Mouse (Mus musculus) granulocyte monocyte progenitor cell, adult 5-6 weeks (primary cell): Measurements from ENCODE around the gene Selenop. TPM values are rescaled to one million over a fixed set of nuclear protein-coding genes. Genes with fewer than 3 reads are reported as not detected.
"Not testable (repeated sequence)": the region's sequence is repeated elsewhere in the genome, so short reads cannot be mapped to it uniquely, and the experiment has no call there.

Experiments
- ATAC-seq: replicated peaks from 2 replicates; pipeline ENCODE4 v1.8.0; 2016; ENCODE audit warnings: mild to moderate bottlenecking, moderate TSS enrichment, inconsistent platforms; ENCODE audit not compliant: poor library complexity, severe bottlenecking
- total RNA-seq, 2 experiments: library from RNA; stranded (forward) in 1 of 2; stranded (reverse) in 1 of 2; fragments of 200-712, 200-1000 nt in 1 of 2; fragments of >200 nt in 1 of 2; fragmentation: Nextera tagmentation in 1 of 2; gene quantifications; 2 replicates each; pipeline ENCODE4 v1.2.3; 2014 to 2017

Gene Selenop
- total RNA-seq (2014; fragmentation: Nextera tagmentation) (90.6 and 91.2 TPM in 2 replicates), total RNA-seq (2017) (38.1 and 66.0 TPM in 2 replicates)

DNA sequence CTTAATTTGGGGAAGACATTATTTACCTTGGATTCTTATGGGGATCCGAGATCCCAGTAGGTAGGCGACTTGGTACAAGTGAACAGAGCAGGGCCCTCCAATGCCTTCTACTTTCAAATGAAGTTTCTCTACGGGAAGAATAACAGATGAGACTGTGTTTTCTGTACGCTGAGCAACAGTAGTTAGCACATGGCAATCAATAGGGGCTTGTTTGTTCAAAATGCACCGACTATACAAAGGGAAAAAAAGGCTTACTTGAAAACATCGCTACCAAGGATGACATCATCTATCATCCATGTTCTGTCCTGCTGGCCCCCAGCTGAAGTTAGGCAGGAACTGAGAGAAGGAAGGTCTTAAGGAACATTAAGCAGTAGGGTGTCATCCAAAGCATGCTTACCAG is at the start of gene Selenop:
Gene Selenop, plus strand, starts transcription at position 301 of the 400 bp plus-strand sequence.
- ATAC-seq, result no peak

DNA sequence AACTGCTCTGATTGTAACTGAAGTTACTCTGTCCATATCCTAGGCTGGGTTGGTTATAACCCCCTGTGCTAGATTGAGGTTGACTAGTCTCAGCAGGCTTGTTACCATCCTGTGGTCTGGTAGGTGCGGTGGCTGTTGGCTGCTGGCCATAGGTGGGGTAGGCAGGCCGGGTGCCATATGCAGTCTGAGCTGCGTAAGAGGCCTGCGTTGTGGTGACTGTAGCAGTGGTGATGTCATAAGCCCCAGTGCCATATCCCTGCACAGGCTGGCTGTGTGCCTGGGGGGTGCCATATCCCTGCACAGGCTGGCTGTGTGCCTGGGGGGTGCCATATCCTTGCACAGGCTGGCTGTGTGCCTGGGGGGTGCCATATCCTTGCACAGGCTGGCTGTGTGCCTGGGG is 49.7 kb upstream of the Selenop start:
- ATAC-seq, result peak; percentile 37; the same call in 1 of the 2 replicates

DNA sequence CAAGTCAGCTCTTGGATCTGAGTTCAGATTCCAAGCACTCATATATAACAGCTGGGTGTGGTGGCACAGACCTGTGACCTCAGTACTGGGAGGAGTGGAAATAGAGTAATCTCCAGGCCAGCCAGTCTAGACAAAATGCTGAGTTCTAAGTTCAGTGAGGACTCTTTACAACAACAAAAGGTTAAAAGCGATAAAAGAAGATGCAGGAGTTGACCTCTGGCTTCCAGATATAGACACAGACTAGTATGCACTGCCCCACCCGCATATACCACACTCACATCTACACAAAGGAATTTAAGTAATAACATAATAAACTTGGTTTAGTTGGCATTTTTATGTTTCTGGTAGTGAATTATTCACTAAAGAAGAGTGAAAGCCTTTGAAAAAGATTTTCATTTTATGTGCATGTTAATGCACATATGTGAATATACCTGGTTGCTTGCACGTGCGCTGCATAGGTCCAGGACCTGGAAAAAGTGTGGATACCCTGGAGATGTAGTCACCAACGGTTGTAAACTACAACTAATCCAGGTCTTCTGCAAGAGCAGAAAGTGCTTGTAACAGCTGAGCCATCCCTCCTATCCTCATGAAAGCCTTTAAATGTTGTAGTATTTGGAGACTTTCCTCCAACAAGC is 45.4 kb upstream of the Selenop start:
- ATAC-seq, result no peak

DNA sequence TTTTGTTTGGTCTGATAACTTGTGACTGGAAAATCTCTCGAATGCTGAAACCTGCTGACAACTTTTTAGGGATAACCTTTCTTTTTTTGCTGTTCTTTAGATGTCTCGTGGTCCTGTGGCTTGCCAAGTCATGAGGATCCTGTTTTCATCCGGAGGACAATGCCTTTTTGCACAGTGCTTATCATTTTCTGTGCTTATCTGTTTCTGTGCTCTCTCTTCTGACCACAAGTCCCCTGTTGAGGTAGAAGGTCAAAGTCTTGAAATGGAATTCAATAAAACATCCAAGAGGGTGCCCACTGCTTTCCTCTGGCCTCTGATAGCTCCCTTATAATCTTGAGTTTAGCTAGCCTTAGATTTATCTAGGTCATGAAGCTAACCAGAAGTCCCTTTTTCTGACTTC is 41.8 kb upstream of the Selenop start:
- no peak for ATAC-seq

DNA sequence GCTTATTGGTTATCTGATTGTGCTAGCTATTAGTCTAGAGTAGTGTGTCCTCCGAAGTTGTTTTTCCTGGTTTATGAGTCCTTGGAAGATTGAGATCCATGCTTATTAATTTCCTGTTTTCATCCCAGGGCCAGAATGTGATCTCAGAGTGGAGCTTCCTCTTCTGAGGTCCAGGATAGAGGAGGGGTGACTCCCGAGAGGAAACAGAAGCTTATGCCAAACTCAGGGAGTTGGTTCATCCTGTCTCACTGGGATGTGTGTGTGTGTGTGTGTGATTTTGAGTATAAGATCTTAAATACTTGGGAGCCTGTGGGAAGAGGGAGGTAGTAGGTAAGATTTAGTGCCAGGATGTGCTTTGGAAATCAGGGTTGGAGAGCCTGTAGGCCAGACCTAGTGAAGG is 40.2 kb upstream of the Selenop start:
- peak; percentile 45 for ATAC-seq

DNA sequence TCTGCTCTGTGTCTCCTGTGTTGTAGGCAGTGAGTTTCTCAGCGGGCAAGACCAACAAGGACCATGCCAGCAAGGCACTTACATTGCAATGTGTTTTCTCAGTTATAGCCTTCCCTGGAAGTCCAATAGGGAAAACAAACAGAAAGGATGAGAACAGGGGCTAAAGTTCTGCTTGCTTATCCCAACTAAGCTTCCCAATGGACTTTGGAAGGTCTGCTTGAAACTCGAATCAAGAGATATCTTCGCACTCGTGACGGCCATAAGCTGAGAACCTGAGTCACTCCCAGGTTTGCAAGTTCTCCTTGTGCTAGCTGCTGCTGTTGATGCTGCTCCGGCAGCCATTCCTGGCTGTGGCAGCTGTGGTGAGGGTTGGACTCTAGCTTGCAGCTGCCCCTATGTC is 39.4 kb upstream of the Selenop start:
- no peak for ATAC-seq

DNA sequence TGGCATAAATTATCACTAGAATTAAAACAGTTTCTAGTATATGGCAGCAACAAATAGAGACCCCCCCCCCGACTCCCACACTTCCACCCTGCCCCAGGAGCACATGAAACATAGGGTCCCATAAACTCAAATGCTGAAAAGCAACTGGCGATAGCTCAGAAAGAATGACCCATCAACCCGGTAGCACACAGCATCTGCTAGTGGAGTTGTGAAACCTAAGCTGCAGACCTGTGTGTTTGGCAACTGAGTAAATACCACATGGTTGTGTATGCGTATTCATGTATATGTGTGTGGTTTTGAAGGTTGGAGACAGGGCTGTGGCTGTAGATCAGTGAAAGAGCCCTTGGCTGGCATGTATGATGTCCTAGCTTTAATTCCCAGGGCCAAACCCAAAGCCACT is 37.3 kb upstream of the Selenop start:
- ATAC-seq, result peak; percentile 65

DNA sequence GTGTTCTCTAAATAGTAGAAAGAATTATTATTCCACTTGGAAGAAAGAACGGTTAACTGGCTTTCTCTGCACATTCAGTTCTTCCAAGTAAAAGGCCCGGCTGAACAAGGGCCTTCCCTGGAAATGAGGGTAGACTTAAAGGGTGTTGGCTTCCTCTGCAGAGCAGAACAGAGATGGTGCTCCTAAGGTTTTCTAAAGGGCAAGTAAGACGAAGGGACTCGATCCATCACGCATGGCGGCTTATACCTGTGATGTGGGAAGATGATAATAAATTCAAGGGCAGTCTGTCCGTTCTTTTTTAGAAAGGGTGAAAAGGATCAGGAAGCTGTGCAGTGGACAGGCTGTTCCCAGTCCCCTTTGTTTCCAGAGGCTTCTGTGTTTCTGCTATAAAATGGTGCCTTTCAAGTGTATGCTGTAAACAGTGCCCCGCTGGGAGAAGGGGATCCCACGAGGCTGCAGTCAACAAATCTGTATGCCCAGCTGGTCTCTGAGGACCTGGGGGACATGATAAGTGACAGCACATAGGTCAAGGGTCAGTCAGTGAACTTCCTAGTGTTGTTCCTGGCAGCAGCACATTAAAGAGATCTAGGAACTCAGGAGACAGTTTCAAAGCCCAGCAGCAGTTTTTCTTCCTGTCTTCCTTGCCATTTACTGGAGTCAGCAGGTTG is 36.0 kb upstream of the Selenop start:
- no peak for ATAC-seq

DNA sequence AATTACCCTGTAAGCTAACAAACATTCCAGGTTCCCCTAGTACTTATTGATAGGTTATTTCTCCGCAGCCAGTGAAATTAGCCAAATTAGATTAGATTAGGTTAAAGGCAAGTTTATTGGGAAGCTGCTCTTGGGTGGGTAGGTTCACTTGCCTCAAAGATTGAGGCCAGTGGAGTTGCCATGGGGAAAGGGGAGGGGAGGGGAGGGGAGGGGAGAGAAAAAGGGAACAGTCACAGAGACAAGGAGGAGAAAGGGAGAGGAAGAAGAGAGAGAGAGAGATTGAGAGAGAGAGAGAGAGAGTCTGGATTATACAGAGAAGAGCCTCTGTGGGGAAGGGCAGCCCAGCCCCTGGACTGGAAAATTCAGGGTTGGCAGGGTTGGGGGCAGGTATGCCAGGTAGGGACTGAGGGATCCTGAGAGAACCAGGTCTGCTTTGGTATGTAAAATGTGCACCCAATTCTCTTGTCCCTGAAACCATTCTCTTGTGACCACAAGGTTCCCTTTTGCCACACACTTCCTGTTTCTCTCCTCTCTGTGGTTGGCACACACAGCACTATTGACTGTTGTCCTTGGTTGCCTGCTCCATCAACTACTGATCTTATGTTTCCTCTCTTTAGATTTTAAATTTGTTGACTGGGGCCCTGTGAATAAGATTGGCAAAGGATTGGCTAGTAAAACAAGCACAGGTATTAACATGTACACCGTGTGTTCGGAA is 34.4 kb upstream of the Selenop start:
- ATAC-seq, result peak; percentile 93

DNA sequence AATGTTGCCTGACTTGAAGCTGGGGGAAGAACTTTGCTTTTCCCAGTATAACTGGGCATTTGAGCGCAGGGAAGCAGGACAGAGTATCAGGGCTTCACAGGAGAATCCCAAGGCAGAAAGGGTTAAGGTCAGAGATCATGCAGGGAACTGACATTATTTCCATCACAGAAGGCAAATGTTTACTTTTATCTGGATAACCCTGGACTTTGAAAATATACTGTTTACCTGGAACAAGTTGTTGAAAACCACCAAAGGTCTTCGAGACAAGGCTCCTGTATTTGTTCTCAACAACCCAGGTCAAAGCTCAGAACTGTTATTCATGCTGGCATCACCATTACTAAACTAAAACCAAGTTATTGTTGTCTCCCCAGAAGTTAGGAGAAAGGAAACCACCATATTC is 32.0 kb upstream of the Selenop start:
- ATAC-seq, result no peak

DNA sequence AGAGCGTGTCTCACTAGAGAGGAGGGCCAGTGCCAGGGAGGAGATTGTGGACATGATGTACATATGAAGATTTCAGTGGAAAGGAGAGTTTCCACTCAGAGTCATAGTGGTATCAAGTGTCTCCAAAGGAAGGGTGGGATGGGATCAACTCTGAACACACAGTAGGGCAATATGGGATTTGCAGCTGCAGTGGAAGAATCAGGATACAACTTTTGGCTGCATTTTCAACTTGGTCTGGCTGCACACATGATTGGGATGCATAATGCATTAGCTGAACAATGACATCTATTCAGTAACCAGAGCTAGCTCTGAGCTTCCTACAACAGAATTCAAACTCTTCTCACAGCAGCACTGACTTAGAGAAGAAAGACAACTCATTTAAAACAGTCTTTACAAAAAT is 30.4 kb upstream of the Selenop start:
- no peak for ATAC-seq

DNA sequence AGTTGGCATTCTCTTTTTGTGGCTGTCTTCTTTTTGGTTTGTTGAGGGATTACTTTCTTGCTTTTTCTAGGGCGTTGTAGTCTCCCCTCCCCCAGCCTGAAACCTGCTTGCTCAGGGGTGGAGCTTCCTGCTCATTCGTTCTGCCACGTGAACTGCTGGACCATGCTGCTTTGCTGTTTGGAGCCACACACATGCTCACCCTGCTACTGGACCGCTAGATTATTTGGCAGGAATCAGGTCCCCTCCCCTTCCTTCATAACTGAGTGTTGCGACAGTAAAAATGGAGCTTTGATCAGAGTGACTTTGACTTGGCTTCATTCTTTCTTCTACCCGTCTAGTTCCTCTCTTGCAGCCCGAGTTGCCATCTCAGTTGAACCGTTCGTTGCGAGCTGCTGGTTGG is 23.3 kb upstream of the Selenop start:
- not testable (repeated sequence) for ATAC-seq

DNA sequence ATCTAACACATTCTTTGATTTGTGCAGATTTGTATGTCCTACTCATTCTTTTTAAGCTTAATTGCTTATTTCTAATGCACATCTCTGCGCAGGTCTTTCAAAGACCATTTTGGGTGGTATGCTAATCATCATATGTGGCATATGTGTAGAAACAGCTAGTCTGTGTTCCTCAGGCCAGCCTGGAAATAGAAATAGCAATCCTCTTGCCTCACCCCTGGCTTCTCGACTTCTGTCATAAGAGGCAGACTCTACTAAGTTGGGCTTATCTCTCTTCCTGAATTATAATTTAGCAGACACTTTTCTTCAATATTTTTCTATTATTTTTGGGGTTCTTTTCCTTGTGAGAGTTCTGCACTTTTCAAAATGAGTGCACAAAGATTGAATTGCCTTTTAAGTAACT is 17.7 kb upstream of the Selenop start:
- ATAC-seq, result no peak

DNA sequence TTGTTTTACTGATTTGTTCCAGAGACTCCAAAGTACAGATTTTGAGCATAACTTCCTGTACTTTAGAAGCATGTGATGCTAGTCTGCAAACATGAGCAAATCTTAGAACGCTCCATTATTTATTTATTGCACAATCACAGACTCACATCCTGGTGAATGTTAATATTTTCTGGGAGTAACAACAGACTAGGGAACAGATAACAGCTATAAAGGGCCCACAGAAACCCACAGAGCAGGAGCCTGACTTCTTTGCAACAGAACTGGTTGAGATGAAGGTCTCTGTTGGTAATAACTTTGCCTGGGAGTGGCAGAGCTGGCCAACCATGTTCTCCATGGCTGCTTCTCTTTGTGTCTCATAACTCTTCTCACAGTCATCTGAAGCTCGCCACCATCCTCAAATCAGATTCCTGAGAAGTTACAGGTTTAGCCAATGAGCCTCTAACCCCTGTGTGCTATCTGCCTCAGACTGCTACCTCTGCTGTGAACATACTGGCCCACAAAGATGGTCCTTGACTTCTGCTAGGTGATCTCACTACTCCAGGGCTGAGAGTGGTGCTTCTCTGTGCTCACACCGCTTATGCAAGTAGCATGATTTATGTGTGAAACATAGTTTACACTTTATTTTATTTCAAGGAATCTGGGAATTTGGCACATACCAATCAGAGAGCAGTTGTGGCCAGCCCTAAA is 17.2 kb upstream of the Selenop start:
- ATAC-seq, result no peak

DNA sequence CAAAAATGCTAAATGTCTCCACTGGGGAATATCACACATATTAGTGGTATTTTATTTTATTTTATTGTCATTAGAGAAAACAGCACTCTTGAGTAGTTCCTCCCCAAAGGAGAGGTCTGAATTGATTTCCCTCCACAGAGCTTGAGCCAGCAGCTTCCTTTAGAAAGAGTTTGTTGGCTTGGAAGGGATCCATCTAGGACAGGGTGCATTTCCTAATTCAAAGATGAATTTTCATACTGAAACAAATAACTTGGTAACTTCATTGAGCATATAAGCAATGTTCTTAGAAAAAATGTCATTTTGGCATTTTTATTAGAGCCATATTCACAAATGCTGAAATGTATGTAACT is 16.7 kb upstream of the Selenop start:
- no peak for ATAC-seq

DNA sequence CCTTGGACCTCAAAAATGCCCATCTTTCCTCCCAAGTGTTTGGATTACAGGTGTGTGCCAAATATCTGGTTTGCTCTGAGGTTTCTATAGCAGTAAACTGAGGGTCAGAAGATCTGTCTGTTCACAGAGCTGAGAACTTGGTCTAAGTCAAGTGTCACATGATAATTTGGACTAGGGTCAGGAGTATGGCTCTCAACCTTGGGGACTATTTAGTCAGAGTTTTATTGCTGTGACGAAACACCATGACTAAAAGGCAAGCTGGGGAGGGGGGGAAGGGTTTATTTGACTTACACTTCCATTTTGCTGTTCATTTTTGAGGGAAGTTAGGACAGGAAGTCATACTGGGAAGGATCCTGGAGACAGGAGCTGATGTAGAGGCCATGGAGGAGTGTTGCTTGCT is 9.3 kb upstream of the Selenop start:
- ATAC-seq, result no peak

DNA sequence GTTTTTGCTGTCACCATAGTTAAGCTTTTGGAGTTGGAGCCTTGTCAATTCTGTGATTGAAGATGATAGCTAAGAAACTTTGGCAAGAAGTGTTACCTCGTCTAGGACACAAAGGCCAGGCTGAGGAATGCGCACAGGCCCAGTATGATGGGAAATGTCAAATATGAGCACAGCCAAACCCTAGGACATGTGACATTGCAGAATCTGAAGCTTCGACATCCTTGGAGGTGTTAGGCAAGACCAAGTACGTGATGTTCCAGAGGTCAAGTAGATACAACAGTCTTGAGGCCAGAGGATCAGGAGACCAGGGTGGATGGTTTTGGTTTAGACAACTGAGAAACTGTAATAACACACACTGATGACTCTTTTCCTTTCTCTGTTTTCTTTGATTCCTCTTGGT is 8.0 kb upstream of the Selenop start:
- no peak for ATAC-seq

DNA sequence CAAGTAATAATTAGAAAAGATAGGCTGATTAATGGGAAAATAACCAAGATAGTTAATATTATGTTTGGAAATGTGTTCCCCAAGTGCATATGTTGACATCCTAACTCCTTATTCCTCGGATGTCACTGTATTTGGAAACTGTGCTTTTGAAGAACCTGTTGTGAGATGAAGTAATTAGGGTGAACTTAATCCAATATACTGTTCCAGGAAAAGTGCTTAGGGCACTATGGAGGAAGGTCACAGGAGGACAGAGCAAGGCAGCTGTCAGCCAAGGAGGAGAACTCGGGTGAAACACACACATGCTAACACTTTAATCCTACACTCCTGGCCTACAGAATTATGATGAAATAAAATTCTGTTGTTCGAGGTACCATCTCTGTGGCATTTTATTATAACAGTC is 5.5 kb upstream of the Selenop start:
- ATAC-seq, result no peak

DNA sequence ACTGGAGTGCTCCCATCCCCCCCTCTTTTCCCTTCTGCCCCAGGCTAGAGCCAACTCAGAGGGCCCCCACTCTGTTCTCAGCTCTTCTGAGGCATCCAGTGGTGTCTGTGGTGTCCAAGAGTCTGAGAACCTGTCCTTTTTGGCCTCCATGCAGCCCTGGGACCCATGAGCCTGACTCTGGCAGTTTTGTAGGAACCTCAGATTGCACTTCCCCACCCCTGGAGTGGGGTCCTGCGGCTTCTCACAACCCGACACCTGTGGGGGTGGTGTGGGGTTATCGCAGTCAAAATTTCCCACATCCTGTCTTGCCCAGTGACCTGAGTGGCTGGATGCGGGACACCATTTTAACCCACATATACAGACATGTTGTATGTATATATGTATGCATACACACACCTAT is 4.1 kb upstream of the Selenop start:
- ATAC-seq, result peak; percentile 68

DNA sequence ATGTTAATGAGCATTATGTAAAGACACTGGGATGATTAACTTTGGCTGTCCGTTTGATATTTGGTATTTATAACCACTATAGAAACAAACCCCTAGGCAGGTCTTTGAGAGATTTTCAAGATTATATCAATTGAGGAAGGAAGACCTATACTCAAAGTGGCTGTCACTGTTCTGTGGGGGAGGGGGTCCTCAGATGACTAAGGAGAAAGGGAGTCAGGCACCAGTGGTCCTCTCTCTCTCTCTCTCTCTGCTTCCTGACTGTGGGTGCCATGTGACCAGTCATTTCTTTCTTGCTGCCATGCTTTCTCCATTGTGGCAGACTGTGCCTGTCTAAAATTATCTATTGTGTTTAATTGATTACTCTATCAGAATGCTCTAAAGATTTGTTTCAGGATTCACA is 3.5 kb upstream of the Selenop start:
- ATAC-seq, result peak; percentile 51

DNA sequence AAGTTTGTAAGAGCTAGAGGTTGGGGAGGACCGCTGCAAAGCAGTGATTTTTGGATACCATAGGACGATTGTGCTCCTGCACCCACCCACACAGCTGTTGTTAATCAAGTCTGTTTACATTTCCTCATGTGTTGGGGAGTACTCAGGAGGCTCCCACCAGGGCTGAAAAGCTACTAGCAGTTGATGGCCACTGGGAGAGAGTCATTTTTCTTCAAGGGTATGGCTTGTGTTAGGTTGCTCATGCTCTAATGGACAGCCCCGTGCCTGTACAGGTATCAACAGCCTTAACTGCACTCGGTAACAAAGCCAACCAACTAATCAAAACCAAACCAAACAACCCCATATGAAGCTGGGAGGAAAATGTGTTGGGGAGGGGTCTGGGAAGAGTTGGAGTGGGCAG is 1.1 kb downstream of the Selenop start:
- ATAC-seq, result no peak
